Mouse (Mus musculus) MEL (cell line): Measurements from ENCODE around the gene Il6ra. TPM values are rescaled to one million over a fixed set of nuclear protein-coding genes. Genes with fewer than 3 reads are reported as not detected.

Source experiments
- DNase-seq: peaks from one replicate; pipeline ENCODE4 v3.0.0; 2011; ENCODE audit warnings: low read depth, low spot score
- H3K27ac ChIP-seq: 2 replicates; pipeline ENCODE4 v1.5.1; 2012; ENCODE audit warnings: low read depth, mild to moderate bottlenecking, control low read depth, low read length, moderate library complexity; ENCODE audit not compliant: control insufficient read depth
- H3K27me3 ChIP-seq, 2 experiments: fragments of 150-350 bp in 1 of 2; sonication (generic) in 1 of 2; 2 replicates each; pipeline ENCODE4 v1.6.1; 2012; ENCODE audit warnings: low read length in 2 of 2, mild to moderate bottlenecking in 2 of 2, improper control_type of control experiment in 1 of 2, moderate library complexity in 1 of 2; ENCODE audit not compliant: insufficient read depth in 2 of 2, control insufficient read depth in 1 of 2
- H3K36me3 ChIP-seq, 2 experiments: 2 replicates each; pipeline ENCODE4 v1.6.1; 2012 to 2014; ENCODE audit warnings: low read length in 2 of 2, improper control_type of control experiment in 1 of 2, inconsistent platforms in 1 of 2, mild to moderate bottlenecking in 1 of 2; ENCODE audit not compliant: insufficient read depth in 2 of 2, control insufficient read depth in 1 of 2
- H3K4me1 ChIP-seq, 2 experiments: fragments of 150-350 bp in 1 of 2; sonication (generic) in 1 of 2; 2 replicates each; pipeline ENCODE4 v1.6.1; 2012; ENCODE audit warnings: low read length in 2 of 2, improper control_type of control experiment in 1 of 2, mild to moderate bottlenecking in 1 of 2; ENCODE audit not compliant: insufficient read depth in 2 of 2, control insufficient read depth in 1 of 2
- H3K4me3 ChIP-seq, 2 experiments: fragments of 150-350 bp in 1 of 2; sonication (generic) in 1 of 2; 2 replicates each; pipeline ENCODE4 v1.5.1; 2012; ENCODE audit warnings: low read depth in 2 of 2, low read length in 2 of 2, mild to moderate bottlenecking in 2 of 2, moderate library complexity in 2 of 2, control low read depth in 1 of 2, improper control_type of control experiment in 1 of 2; ENCODE audit not compliant: control insufficient read depth in 1 of 2, insufficient read depth in 1 of 2
- H3K79me2 ChIP-seq: 2 replicates; pipeline ENCODE4 v1.6.1; 2012; ENCODE audit warnings: mild to moderate bottlenecking, low read length, moderate library complexity; ENCODE audit not compliant: control insufficient read depth, poor library complexity, insufficient read depth
- H3K9ac ChIP-seq: 2 replicates; pipeline ENCODE4 v1.6.1; 2012; ENCODE audit warnings: low read depth, mild to moderate bottlenecking, control low read depth, low read length, moderate library complexity; ENCODE audit not compliant: control insufficient read depth, poor library complexity, severe bottlenecking
- H3K9me3 ChIP-seq: fragments of 150-350 bp; sonication (generic); replicated peaks from 2 replicates; pipeline ENCODE4 v1.6.1; 2012; ENCODE audit warnings: mild to moderate bottlenecking, low read length, improper control_type of control experiment, moderate library complexity; ENCODE audit not compliant: insufficient read depth
- CHD1 ChIP-seq: IDR thresholded peaks from 2 replicates; pipeline ENCODE4 v1.6.1; 2012; ENCODE audit warnings: low read depth, mild to moderate bottlenecking, inconsistent platforms, low read length, improper control_type of control experiment
- ELF1 ChIP-seq: IDR thresholded peaks from 2 replicates; pipeline ENCODE4 v1.6.1; 2014; ENCODE audit warnings: low read depth, mild to moderate bottlenecking, inconsistent platforms, low read length, improper control_type of control experiment, moderate library complexity
- EP300 ChIP-seq, 2 experiments: IDR thresholded peaks; 2 replicates each; pipeline ENCODE4 v1.6.1; 2011; ENCODE audit warnings: improper control_type of control experiment in 2 of 2, low read length in 2 of 2, low read depth in 1 of 2, mild to moderate bottlenecking in 1 of 2
- ETS1 ChIP-seq: IDR thresholded peaks from 2 replicates; pipeline ENCODE4 v1.6.1; 2012; ENCODE audit warnings: low read depth, mild to moderate bottlenecking, inconsistent platforms, low read length, improper control_type of control experiment, moderate library complexity
- GATA1 ChIP-seq: IDR thresholded peaks from 2 replicates; pipeline ENCODE4 v1.6.1; 2011; ENCODE audit warnings: low read depth, low read length, improper control_type of control experiment
- HCFC1 ChIP-seq: IDR thresholded peaks from 2 replicates; pipeline ENCODE4 v1.6.1; 2012; ENCODE audit warnings: low read depth, mild to moderate bottlenecking, inconsistent platforms, low read length, improper control_type of control experiment, moderate library complexity
- JUND ChIP-seq: IDR thresholded peaks from 2 replicates; pipeline ENCODE4 v1.6.1; 2011; ENCODE audit warnings: low read depth, mild to moderate bottlenecking, improper control_type of control experiment, low read length
- KAT2A ChIP-seq: conservative IDR thresholded peaks from 2 replicates; pipeline ENCODE4 v1.6.1; 2012; ENCODE audit warnings: low read depth, low read length, improper control_type of control experiment, inconsistent platforms
- MEF2A ChIP-seq: IDR thresholded peaks from 2 replicates; pipeline ENCODE4 v1.6.1; 2014; ENCODE audit warnings: low read depth, mild to moderate bottlenecking, inconsistent platforms, low read length, improper control_type of control experiment; ENCODE audit not compliant: poor library complexity, insufficient replicate concordance, severe bottlenecking; ENCODE audit errors: extremely low read depth
- MXI1 ChIP-seq: IDR thresholded peaks from 2 replicates; pipeline ENCODE4 v1.6.1; 2011; ENCODE audit warnings: mild to moderate bottlenecking, low read depth, low read length, improper control_type of control experiment
- NELFE ChIP-seq: IDR thresholded peaks from 2 replicates; pipeline ENCODE4 v1.6.1; 2011; ENCODE audit warnings: low read depth, low read length, improper control_type of control experiment
- POLR2A ChIP-seq, 2 experiments: IDR thresholded peaks; 2 replicates each; pipeline ENCODE4 v1.6.1; 2011 to 2012; ENCODE audit warnings: low read length in 2 of 2, mild to moderate bottlenecking in 2 of 2, control low read depth in 1 of 2, improper control_type of control experiment in 1 of 2, low read depth in 1 of 2, moderate library complexity in 1 of 2; ENCODE audit not compliant: control insufficient read depth in 1 of 2, insufficient read depth in 1 of 2, poor library complexity in 1 of 2
- RAD21 ChIP-seq: IDR thresholded peaks from 2 replicates; pipeline ENCODE4 v1.6.1; 2011; ENCODE audit warnings: mild to moderate bottlenecking, low read depth, low read length, improper control_type of control experiment
- SIN3A ChIP-seq: IDR thresholded peaks from 2 replicates; pipeline ENCODE4 v1.6.1; 2012; ENCODE audit warnings: low read length, improper control_type of control experiment, inconsistent platforms
- TBP ChIP-seq: IDR thresholded peaks from 2 replicates; pipeline ENCODE4 v1.8.0; 2011; ENCODE audit warnings: low read depth, low read length, improper control_type of control experiment
- TCF12 ChIP-seq: IDR thresholded peaks from 2 replicates; pipeline ENCODE4 v1.6.1; 2014; ENCODE audit warnings: low read depth, mild to moderate bottlenecking, inconsistent platforms, low read length, improper control_type of control experiment, moderate library complexity
- USF1 ChIP-seq: IDR thresholded peaks from 2 replicates; pipeline ENCODE4 v1.6.1; 2014; ENCODE audit warnings: low read depth, mild to moderate bottlenecking, inconsistent platforms, low read length, improper control_type of control experiment, moderate library complexity
- USF2 ChIP-seq, 2 experiments: IDR thresholded peaks; 2 replicates each; pipeline ENCODE4 v1.6.1; 2011 to 2012; ENCODE audit warnings: improper control_type of control experiment in 2 of 2, low read length in 2 of 2, borderline replicate concordance in 1 of 2, inconsistent platforms in 1 of 2, low read depth in 1 of 2, mild to moderate bottlenecking in 1 of 2; ENCODE audit not compliant: insufficient read depth in 1 of 2
- ZC3H11A ChIP-seq: IDR thresholded peaks from 2 replicates; pipeline ENCODE4 v1.6.1; 2012; ENCODE audit warnings: low read depth, mild to moderate bottlenecking, inconsistent platforms, low read length, improper control_type of control experiment
- polyA plus RNA-seq, 2 experiments: library from polyadenylated mRNA; stranded (reverse) in 1 of 2; unstranded in 1 of 2; fragments of >175 nt in 1 of 2; fragments of >200 nt in 1 of 2; gene quantifications; 2 replicates each; pipeline versions ENCODE4 v1.2.1 to v1.2.4; 2012; ENCODE audit warnings: low replicate concordance in 2 of 2, low read depth in 1 of 2; ENCODE audit not compliant: insufficient read length in 2 of 2, insufficient read depth in 1 of 2, missing spikeins in 1 of 2
- total RNA-seq: library from RNA; depleted of rRNA; stranded (reverse); fragments of 300-350 nt; gene quantifications from 2 replicates; pipeline ENCODE4 v1.2.3, GENCODE M21; 2012

Gene Il6ra
- total and polyA plus RNA-seq, 3 experiments = 0.15 to 3.4 TPM; not detected in 1

- H3K9ac ChIP-seq = no peak overlapping the region
- no peaks in the 10 kb centered on the region for H3K9me3 ChIP-seq
- DNase-seq = peak; percentile 46
- H3K4me3 ChIP-seq = peak overlapping the region in 1 of 2 experiments; percentile 52; a peak in 3 of 4 replicates
- H3K79me2 ChIP-seq = no peaks in the 10 kb centered on the region
- peaks cover 0 to 19% of the 10 kb centered on the region in 2 experiments; a peak in 3 of 4 replicates for H3K4me1 ChIP-seq
- H3K27ac ChIP-seq = no peak overlapping the region
- TF ChIP-seq USF1 = 0 out of 2 replicates have a peak, but pooled peaks have one; percentile 3
- no peak for TF ChIP-seq KAT2A
- TF ChIP-seq HCFC1 = no peak
- no peak for TF ChIP-seq TBP
- no peak for TF ChIP-seq ETS1
- no peak for TF ChIP-seq GATA1
- H3K27me3 ChIP-seq = peaks cover 0 to 7% of the 10 kb centered on the region in 2 experiments; a peak in 2 of 4 replicates
- peaks cover 0 to 9% of the 10 kb centered on the region in 2 experiments; a peak in 2 of 4 replicates for H3K36me3 ChIP-seq
Observed at GRCm38 (mm10) chr3:89912108-89912542, 871 bp downstream of the Il6ra start.

- DNase-seq = peak; percentile 78
- no peak for TF ChIP-seq POLR2A (IDR thresholded peaks at IDR 0.05; ENCODE audit: control insufficient read depth in 1 of 2, insufficient read depth in 1 of 2, low read depth in 1 of 2, low read length in 2 of 2, poor library complexity in 1 of 2)
- TF ChIP-seq ZC3H11A = no peak
- TF ChIP-seq JUND = no peak
- peak; percentile 7 to 33; a peak in 2 of 4 replicates for TF ChIP-seq EP300 (IDR thresholded peaks at IDR 0.05; ENCODE audit: low read depth in 1 of 2, low read length in 2 of 2)
- no peak for TF ChIP-seq MXI1
- no peak for TF ChIP-seq MEF2A
- TF ChIP-seq SIN3A = 0 out of 2 replicates have a peak, but pooled peaks have one; percentile 27
- no peak; the same call in 1 of the 2 replicates for TF ChIP-seq TCF12
- TF ChIP-seq USF2 (IDR thresholded peaks at IDR 0.05; ENCODE audit: borderline replicate concordance in 1 of 2, insufficient read depth in 1 of 2, low read depth in 1 of 2, low read length in 2 of 2) = no peak
- TF ChIP-seq ETS1 = 0 out of 2 replicates have a peak, but pooled peaks have one; percentile 17
- TF ChIP-seq CHD1 = no peak
- TF ChIP-seq ELF1 = peak; percentile 39; the same call in 1 of the 2 replicates
- no peak for TF ChIP-seq NELFE
- no peak for TF ChIP-seq RAD21
- H3K36me3 ChIP-seq = peaks cover 0 to 9% of the 10 kb centered on the region in 2 experiments; a peak in 2 of 4 replicates
- peak overlapping the region; percentile 36; the same call in 1 of the 2 replicates for H3K27ac ChIP-seq
- H3K4me3 ChIP-seq = no peak overlapping the region
- H3K27me3 ChIP-seq = peaks cover 0 to 7% of the 10 kb centered on the region in 2 experiments; a peak in 2 of 4 replicates
- H3K79me2 ChIP-seq = no peaks in the 10 kb centered on the region
- no peaks in the 10 kb centered on the region for H3K9me3 ChIP-seq
- H3K4me1 ChIP-seq = peaks cover under 1 to 21% of the 10 kb centered on the region in 2 experiments; a peak in 3 of 4 replicates
- H3K9ac ChIP-seq = peak overlapping the region; percentile 15
Observed at GRCm38 (mm10) chr3:89911207-89911606, 1.8 kb downstream of the Il6ra start.
